ENCODE assay signal across 24 mouse cellular contexts in genomic region chr9:73649088-73649487, GRCm38 (mm10).
"Had no signal": no experiment of that assay in that cellular context is flagged by ENCODE, and none has a peak within 500 bp of the region (broad histone marks: within the 10 kb centered on the region; RNA-seq: fewer than 3 reads in every experiment).

No protein-coding gene starts in this region.

- H3K27ac ChIP-seq: layer of hippocampus, adult 2 months; limb, embryonic 10.5 days; limb, embryonic 13.5 days; liver, embryonic 12.5 days; liver, embryonic 15.5 days; lung, embryonic 15.5 days; midbrain, embryonic 10.5 days; midbrain, embryonic 13.5 days; neural tube, embryonic 13.5 days had no signal

- H3K4me2 ChIP-seq: limb, embryonic 13.5 days; liver, embryonic 12.5 days; liver, embryonic 15.5 days; lung, embryonic 15.5 days; midbrain, embryonic 13.5 days; neural tube, embryonic 13.5 days had no signal

- H3K4me3 ChIP-seq: layer of hippocampus, adult 2 months; limb, embryonic 10.5 days; limb, embryonic 13.5 days; liver, embryonic 12.5 days; liver, embryonic 15.5 days; lung, embryonic 15.5 days; megakaryocyte, embryonic 14.5 days; midbrain, embryonic 10.5 days; midbrain, embryonic 13.5 days; myocyte; neural tube, embryonic 13.5 days had no signal

- H3K36me3 ChIP-seq: limb, embryonic 10.5 days; limb, embryonic 13.5 days; liver, embryonic 12.5 days; liver, embryonic 15.5 days; lung, embryonic 15.5 days; midbrain, embryonic 10.5 days; midbrain, embryonic 13.5 days; neural tube, embryonic 13.5 days had no signal

- H3K9ac ChIP-seq: limb, embryonic 13.5 days; liver, embryonic 12.5 days; liver, embryonic 15.5 days; lung, embryonic 15.5 days; midbrain, embryonic 13.5 days; neural tube, embryonic 13.5 days had no signal

- H3K27me3 ChIP-seq: limb, embryonic 13.5 days; liver, embryonic 12.5 days; liver, embryonic 15.5 days; lung, embryonic 15.5 days; megakaryocyte, embryonic 14.5 days; midbrain, embryonic 13.5 days; neural tube, embryonic 13.5 days had no signal

- H3K9me3 ChIP-seq: limb, embryonic 10.5 days; liver, embryonic 12.5 days; liver, embryonic 15.5 days; lung, embryonic 15.5 days; midbrain, embryonic 13.5 days; neural tube, embryonic 13.5 days had no signal

- DNase-seq: layer of hippocampus, adult 9-11 months; liver; lung, adult 18-20 months; lung, postnatal 10 days; lung, postnatal 36 days; retina, postnatal 1 day; right cerebral cortex, postnatal 25 days; spleen, adult 18-20 months; thymus, adult 18-20 months; thymus, postnatal 36 days had no signal

- ATAC-seq: inflammation-experienced regulatory T-cells, adult 6 months; intestine, embryonic 16.5 days; liver, embryonic 12.5 days; midbrain, embryonic 13.5 days; midbrain, embryonic 16.5 days had no signal

- H3K4me1 ChIP-seq: limb, embryonic 10.5 days; limb, embryonic 13.5 days; liver, embryonic 12.5 days; liver, embryonic 15.5 days; lung, embryonic 15.5 days; megakaryocyte, embryonic 14.5 days; midbrain, embryonic 10.5 days; midbrain, embryonic 13.5 days; neural tube, embryonic 13.5 days had no signal
